Mouse (Mus musculus) liver, postnatal 0 days (tissue): ENCODE results near the gene Ankrd16. TPM values are rescaled to one million over a fixed set of nuclear protein-coding genes. Genes with fewer than 3 reads are reported as not detected.

Source experiments
- ATAC-seq: fragments of 200-750 bp; cut with Nextera tagmentation; 2 replicates; pipeline ENCODE4 v1.8.0; 2017; ENCODE audit warnings: mild to moderate bottlenecking, moderate library complexity
- DNase-seq: peaks from one replicate; pipeline ENCODE4 v3.0.0-alpha.2; 2016
- H3K27ac ChIP-seq: fragments of 300-500 bp; sonication (generic); 2 replicates; pipeline ENCODE4 v1.5.1; 2014; ENCODE audit warnings: antibody characterized with exemption, moderate library complexity, mild to moderate bottlenecking, low read depth
- H3K27me3 ChIP-seq: fragments of 300-500 bp; sonication (generic); 2 replicates; pipeline ENCODE4 v1.6.1; 2014; ENCODE audit warnings: low read length, control low read depth, mixed read lengths; ENCODE audit not compliant: insufficient read depth
- H3K36me3 ChIP-seq: fragments of 300-500 bp; sonication (generic); replicated peaks from 2 replicates; pipeline ENCODE4 v1.6.1; 2014; ENCODE audit warnings: mild to moderate bottlenecking, control low read depth, low read length, moderate library complexity, mixed read lengths; ENCODE audit not compliant: insufficient read depth
- H3K4me1 ChIP-seq: fragments of 300-500 bp; sonication (generic); 2 replicates; pipeline ENCODE4 v1.6.1; 2014; ENCODE audit warnings: antibody characterized with exemption, mild to moderate bottlenecking, control low read depth; ENCODE audit not compliant: insufficient read depth
- H3K4me2 ChIP-seq: fragments of 300-500 bp; sonication (generic); 2 replicates; pipeline ENCODE4 v1.6.1; 2014; ENCODE audit warnings: low read depth, mild to moderate bottlenecking, low read length, moderate library complexity, mixed read lengths
- H3K4me3 ChIP-seq: fragments of 300-500 bp; sonication (generic); 2 replicates; pipeline ENCODE4 v1.5.1; 2014; ENCODE audit warnings: low read depth, low read length
- H3K9ac ChIP-seq: fragments of 300-500 bp; sonication (generic); replicated peaks from 2 replicates; pipeline ENCODE4 v1.6.1; 2014; ENCODE audit warnings: mild to moderate bottlenecking, moderate library complexity
- H3K9me3 ChIP-seq: fragments of 300-500 bp; sonication (generic); 2 replicates; pipeline ENCODE4 v1.6.1; 2016; ENCODE audit warnings: mild to moderate bottlenecking, control low read depth, low read length, mixed read lengths
- CTCF ChIP-seq: sonication (generic); IDR thresholded peaks from 2 replicates; pipeline ENCODE4 v1.5.1; 2016; ENCODE audit warnings: antibody characterized with exemption, low read depth
- EP300 ChIP-seq: IDR thresholded peaks from 2 replicates; pipeline ENCODE4 v1.6.1; 2016; ENCODE audit warnings: antibody characterized with exemption, low read depth, mild to moderate bottlenecking
- WGBS: fragments of 180-500 bp; shearing (Covaris S2); extraction: QIAGEN DNeasy Blood & Tissue Kit; methylation state at CpG from one replicate; pipeline ENCODE4 v1.1.7; 2014; ENCODE audit not compliant: insufficient replicate concordance; 5-methylcytosine and 5-hydroxymethylcytosine counted together
- polyA plus RNA-seq: library from polyadenylated mRNA; unstranded; fragments of >200 nt; fragmentation: Nextera tagmentation; extraction: Ambion mirVana; gene quantifications from 2 replicates; pipeline ENCODE4 v1.2.1, GENCODE M21; 2015

Gene Ankrd16
- 9.1 and 11.5 TPM in 2 replicates for polyA plus RNA-seq

DNA sequence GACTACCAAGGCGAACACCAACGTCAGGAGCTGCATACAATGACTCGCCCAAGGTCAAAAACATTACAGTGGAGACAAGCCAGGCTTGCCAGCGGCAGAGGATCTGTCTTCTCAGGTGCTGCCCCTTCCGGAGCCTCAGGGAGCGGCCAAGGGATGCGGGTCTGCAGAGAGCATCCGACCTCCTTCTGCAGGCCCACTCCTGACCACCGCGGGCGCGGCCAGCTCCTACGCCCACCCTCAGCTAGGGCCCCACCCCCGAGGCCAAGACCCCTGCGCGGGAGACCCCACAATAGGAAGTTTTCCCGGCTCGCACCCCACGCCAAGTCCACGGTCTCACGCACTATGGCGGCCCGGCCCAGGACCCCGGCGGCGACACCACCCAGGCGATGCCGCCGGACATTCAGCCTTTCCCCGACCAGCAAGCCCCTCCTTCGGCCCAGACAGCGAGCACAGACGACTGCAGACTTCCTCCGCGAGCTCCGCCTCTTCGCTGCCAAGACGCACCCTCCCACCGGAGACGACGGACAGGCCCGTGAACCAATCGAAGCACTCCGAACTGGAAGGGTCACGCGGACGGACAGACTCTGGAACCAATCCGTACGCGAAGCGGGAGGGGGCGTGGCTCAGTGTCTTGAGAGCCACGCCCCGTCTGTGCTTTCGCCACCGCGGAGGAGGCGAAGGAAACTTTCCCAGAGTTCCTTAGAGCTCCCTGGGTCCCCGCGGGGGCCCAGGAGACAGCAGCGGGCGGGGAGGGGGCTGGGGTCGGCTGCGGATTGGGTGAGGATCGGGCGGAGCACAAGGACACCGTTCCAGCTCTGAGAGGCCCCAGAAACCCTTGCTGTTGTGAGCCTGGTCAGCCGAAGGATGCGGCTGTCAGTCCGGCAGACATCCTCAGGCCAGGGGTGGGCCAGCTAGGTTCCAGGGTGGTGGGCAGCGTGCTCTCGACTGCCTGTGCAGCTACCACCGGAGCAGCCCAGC lies at the start of gene Ankrd16, which contains the start of gene Fbh1:
Gene Ankrd16 (plus strand): TSS at position 786 of the 978 bp plus-strand sequence.
Gene Fbh1 (minus strand): TSS at position 492 of the 978 bp plus-strand sequence.
- TF ChIP-seq CTCF (peak; percentile 32), EP300 (no peak)
- H3K4me3 ChIP-seq: peak within 1 kb of the TSS; percentile 97
- under 1% methylated on average over 73 of the region's 73 CpGs for WGBS

DNA sequence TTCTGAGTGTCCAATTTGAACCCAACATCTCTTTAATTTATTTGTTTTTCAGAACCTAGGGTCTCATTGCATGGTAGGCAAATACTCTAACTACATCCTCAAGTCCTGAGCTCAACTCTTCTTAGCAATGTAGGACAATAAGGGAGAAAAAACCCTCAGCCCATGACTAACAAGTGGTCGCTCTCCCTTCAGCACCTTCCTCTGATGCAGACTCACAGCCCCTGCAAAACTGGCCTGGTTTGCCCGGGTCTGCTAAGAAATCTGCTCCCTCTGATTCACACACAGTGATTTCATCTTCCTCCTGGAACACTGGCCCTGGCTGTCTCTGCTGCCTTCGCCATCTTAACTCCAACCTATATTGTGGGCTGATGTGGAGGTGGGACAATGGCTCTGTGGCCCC lies 48.6 kb upstream of the Ankrd16 start:
- Histone ChIP-seq H3K27me3 (no peaks in the 10 kb centered on the region), H3K4me2 (no peak overlapping the region), H3K27ac (no peak overlapping the region), H3K9ac (no peak overlapping the region), H3K4me3 (no peak overlapping the region), H3K9me3 (no peaks in the 10 kb centered on the region), H3K4me1 (no peaks in the 10 kb centered on the region), H3K36me3 (peaks cover 30% of the 10 kb centered on the region)
- DNase-seq: no peak
- TF ChIP-seq EP300: no peak
- no peak for TF ChIP-seq CTCF
- ATAC-seq: no peak
- WGBS: 71% methylated on average over 3 of the region's 3 CpGs

More for the DNA sequence above, at the start of gene Ankrd16, which contains the start of gene Fbh1:
- peak; percentile 100 for DNase-seq
- no peaks in the 10 kb centered on the region for H3K27me3 ChIP-seq
- peak within 1 kb of the TSS; percentile 86 for H3K9ac ChIP-seq
- H3K9me3 ChIP-seq: no peaks in the 10 kb centered on the region
- ATAC-seq: peak; percentile 93
- H3K27ac ChIP-seq: peak within 1 kb of the TSS; percentile 95
- H3K4me2 ChIP-seq: peak within 1 kb of the TSS; percentile 100
- peaks cover 19% of the 10 kb centered on the region for H3K4me1 ChIP-seq
- peaks cover 17% of the 10 kb centered on the region for H3K36me3 ChIP-seq

- no peaks in the 10 kb centered on the region for H3K4me1 ChIP-seq
- H3K27ac ChIP-seq: no peak overlapping the region
- no peak overlapping the region for H3K4me2 ChIP-seq
- DNase-seq (no peak), ATAC-seq (no peak)
- no peaks in the 10 kb centered on the region for H3K27me3 ChIP-seq
- 58% methylated on average over 5 of the region's 5 CpGs for WGBS
- H3K36me3 ChIP-seq: peaks cover 21% of the 10 kb centered on the region; the same call in 1 of the 2 replicates
- no peak overlapping the region for H3K9ac ChIP-seq
- no peaks in the 10 kb centered on the region for H3K9me3 ChIP-seq
- TF ChIP-seq EP300 (no peak), CTCF (no peak)
- H3K4me3 ChIP-seq: no peak overlapping the region
Measured at GRCm38 (mm10) chr2:11732978-11733377, 44.7 kb upstream of the Ankrd16 start.

DNA sequence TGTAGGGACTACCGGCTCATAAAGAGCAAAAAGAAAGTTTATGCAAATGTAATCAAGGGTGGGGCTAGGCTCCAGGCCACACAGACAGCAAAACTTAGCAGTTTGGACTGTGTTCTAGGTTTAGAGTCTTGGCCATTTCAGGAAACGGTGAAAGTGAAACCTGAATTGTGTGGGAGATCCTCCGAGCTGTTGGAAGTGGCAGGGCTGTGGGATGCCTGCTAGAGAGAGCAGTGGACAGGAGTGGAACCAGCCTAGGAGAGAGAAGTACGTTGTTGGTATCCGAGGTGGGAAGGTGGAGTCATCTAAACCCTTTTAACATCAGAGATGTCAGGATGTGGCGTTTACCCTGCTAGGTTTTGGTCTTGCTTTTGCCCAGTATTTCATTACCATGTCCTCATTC lies 41.8 kb upstream of the Ankrd16 start:
- ATAC-seq (no peak), DNase-seq (no peak)
- Histone ChIP-seq H3K4me3 (no peak overlapping the region), H3K27ac (no peak overlapping the region), H3K9me3 (no peaks in the 10 kb centered on the region), H3K4me1 (no peaks in the 10 kb centered on the region), H3K4me2 (no peak overlapping the region), H3K9ac (no peak overlapping the region), H3K36me3 (peaks cover 8% of the 10 kb centered on the region; the same call in 1 of the 2 replicates), H3K27me3 (no peaks in the 10 kb centered on the region)
- no peak for TF ChIP-seq EP300
- WGBS: 72% methylated on average over 6 of the region's 6 CpGs

GRCm38 (mm10) chr2:11738794-11739193 lies 38.9 kb upstream of the Ankrd16 start:
- H3K27ac ChIP-seq: no peak overlapping the region
- H3K4me3 ChIP-seq: no peak overlapping the region
- ATAC-seq: no peak
- no peaks in the 10 kb centered on the region for H3K9me3 ChIP-seq
- WGBS: 84% methylated on average over 3 of the region's 3 CpGs
- H3K27me3 ChIP-seq: no peaks in the 10 kb centered on the region
- DNase-seq: no peak
- H3K36me3 ChIP-seq: peaks cover 30% of the 10 kb centered on the region
- no peak overlapping the region for H3K4me2 ChIP-seq
- no peaks in the 10 kb centered on the region for H3K4me1 ChIP-seq
- H3K9ac ChIP-seq: no peak overlapping the region
- TF ChIP-seq CTCF (no peak), EP300 (no peak)

GRCm38 (mm10) chr2:11739516-11740051 lies 38.1 kb upstream of the Ankrd16 start:
- Histone ChIP-seq H3K4me2 (no peak overlapping the region), H3K36me3 (peaks cover 34% of the 10 kb centered on the region), H3K4me1 (no peaks in the 10 kb centered on the region), H3K9ac (no peak overlapping the region), H3K4me3 (no peak overlapping the region), H3K27ac (peak overlapping the region; percentile 45; the same call in 1 of the 2 replicates), H3K27me3 (no peaks in the 10 kb centered on the region), H3K9me3 (no peaks in the 10 kb centered on the region)
- 79% methylated on average over 4 of the region's 4 CpGs for WGBS
- no peak for TF ChIP-seq EP300
- TF ChIP-seq CTCF: no peak
- DNase-seq (no peak), ATAC-seq (peak; percentile 71)
